Mouse (Mus musculus) kidney, postnatal 25 days (tissue): Measurements from ENCODE around the gene Cog5.

Source experiments
- DNase-seq, 2 experiments: peaks; one replicate each; pipeline ENCODE4 v3.0.0; 2021; ENCODE audit warnings: mixed read lengths in 2 of 2

Cog5 gene

DNA sequence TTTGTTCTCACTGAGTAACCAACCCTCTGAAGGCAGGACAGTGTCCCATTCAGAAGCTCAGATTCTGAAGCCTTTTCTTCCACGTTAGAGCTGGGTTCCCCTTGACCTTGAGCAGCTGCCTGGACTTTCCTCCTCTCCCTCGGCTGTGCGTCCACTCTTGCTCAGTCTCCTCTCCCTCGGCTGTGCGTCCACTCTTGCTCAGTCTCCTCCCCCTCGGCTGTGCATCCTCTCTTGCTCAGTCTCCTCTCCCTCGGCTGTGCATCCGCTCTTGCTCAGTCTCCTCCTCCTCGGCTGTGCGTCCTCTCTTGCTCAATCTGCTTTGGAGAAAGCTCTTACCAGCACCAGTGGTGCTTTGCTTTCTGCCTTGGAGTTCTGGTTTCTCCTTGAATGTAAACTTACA, 171.2 kb downstream of the Cog5 start:
- no peak for DNase-seq

DNA sequence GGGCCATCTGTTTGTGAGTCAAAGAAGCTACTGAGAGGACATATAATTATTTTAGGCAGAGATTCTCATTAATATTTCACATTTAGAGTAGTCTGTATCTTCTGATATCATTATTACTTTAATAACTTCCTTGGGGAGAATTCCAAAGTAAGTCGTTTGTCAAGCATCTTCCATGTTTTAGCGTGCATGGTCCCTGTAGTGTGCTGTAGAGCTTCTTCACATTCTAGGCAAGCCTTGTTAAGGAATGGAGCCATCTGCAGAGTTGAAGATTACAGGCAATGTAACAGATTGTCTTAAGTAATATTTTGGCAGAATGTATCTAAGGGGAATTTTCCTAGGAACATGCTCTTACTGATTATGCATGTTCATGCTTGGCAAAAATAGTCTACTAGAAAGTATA, 171.8 kb downstream of the Cog5 start:
- no peak for DNase-seq

DNA sequence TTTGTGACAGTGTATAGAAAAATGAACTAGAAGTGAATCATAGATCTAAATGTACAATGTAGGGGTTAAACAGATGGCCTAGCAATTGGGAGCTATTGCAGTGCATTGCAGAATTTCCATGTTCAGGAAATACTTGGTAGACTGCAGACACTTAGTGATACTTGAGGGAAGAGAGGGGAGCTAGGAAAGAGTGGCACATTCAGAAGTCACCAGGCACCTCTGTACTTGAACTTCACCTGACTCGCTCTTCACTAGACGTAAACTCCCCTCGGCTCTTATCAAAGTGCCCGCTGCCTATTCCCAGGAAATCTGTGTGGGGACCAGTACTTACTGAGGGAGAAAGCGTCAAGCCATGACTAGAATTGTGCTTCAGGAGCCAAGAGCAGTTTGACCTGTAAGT, 180.8 kb downstream of the Cog5 start:
- no peak for DNase-seq

DNA sequence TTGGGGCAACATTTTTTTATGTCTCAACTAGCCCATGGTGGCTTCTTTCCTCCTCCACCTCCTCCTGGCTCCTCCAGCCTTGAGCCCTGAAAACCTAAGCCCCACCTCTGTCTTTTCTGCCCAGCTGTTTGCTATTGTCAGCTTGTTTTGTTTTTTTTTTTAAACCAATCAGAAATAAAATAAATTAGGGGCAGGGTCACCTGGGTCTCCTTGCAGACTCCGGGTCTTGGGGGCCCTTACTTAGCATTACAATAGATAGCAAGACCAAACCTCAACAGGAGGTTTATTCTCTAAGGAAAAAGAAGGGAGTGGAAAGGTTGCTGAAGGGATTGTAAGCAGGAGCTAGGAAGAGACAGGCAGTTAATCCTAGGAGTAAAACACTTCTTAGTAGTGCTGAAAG, 181.5 kb downstream of the Cog5 start:
- no peak for DNase-seq

DNA sequence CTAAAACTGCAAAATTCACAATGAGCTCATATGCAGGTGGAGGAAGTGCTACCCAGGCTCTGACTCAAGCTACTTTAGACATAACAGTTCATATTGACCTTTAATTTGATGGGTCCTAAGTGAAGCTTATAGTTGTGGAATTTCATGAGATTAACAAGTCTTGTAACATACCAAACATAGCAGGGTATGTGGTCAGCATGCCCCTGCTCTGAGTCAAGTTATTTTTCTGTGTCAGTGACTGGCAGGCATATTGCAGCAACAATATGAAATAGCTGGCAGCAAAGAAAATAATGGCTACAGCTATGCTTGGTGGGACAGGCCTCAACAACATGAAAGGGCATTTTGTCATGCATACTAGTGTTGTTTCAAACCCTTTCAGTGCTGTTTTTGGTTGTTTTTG, 183.9 kb downstream of the Cog5 start:
- DNase-seq = no peak

DNA sequence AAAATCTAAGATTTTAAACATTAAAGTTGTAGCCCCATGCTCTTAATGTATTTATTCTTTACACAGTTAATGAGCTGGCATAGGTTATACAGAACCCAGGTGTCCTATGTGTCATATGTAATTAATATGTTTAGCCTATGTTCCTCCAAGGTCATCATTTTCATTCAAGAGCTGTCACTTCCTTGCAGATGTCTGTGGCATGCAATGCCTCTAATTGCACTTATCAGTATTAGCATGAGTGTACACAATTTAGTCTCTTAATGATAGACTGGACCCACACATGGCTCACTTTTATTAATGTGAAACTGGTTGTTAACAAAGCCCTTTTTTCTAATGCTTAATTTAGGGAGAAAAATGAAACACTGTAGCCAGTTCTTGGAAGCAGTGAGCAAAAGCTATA, 184.6 kb downstream of the Cog5 start:
- no peak for DNase-seq

DNA sequence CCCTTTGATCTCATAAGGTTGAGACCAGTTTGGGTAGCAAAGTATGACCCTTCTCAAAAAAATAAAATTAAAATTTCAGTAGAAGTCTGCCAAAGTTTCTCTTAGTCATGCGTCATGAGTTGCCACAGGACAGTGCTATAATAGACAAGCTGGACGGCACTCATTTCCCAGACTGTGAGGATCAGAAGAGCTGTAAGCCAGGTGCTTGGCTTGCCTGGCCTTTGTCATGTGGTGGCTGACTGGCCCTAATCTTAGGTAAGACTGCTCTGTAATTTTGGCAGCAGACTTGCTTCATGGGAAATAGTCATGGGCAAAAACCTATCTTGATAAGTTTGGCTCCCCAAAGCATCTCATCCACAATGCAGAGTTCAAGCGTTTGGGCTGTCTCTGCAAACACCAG, 191.4 kb downstream of the Cog5 start:
- no peak for DNase-seq

DNA sequence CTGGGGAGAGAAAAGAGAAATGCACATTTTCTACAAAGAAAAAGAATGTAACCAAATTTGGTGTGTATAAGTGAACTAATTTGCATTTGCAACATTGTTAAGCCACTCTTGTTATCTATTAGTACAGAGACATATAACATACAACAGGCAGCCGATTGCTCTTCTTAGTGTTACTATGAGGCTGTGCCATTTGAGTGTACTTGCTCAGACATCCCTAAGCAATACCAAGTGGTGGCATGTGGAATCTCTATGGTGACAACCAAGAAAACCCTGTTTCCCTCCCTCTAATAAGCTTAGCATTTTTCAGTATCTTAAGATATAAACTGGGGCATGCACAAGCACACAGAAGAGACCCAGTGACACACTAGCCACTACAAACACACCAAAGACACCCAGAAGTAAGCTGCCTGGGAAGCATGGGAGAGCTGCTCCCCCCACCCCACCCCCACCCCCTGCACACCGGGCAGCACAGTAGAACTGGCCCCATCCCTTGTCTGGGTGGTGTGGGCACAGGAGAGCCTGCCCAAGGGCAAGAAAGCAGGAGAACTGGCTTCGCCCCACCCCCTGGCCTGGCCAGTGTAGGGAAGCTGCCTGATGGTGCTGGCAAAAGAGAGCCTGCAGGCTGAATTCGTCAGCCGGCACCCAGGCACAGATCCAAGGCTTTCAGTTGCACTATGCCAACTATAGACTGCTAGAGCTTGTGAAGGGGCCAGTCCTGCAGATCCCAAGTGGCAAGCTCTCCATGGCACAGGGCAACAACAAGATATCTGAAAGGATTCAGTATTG, 194.2 kb downstream of the Cog5 start:
- DNase-seq = peak; percentile 30 to 68

DNA sequence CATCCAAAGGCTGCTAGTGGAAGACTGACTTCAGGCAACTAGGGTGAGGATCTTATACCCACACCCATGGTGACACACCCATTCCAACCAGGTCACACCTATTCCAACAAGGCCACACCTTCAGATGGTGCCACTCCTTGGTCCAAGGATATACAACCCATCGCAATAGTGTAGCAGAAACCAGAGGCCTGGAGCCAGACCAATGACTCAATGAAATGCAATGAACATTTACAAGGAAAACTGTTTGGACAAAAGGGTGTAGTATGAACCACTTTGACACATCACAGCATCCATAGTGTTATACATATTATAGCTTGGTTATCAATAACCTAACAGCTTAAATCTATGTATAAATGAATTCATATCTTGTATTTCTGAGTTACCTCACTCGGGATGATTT, 194.9 kb downstream of the Cog5 start:
- DNase-seq = no peak

DNA sequence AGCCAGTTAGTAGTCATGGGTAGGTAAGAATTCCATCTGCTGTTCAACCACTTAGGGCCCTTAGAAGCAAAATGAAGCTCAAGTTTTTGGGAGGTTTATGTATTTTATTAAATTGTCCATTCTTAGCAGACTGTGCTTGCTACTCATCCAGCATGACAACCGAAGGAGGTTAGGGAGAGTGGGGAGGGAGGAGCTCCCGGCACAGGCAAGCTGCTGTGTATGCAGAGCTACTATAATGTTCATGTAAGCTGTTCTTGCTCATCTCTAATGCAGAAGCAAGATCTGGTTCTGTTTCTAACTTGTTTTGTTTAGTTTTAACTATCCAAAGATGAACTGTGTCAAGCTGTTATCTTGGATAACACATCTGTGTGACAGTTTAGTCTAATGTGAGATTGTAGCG, 199.4 kb downstream of the Cog5 start:
- no peak for DNase-seq

DNA sequence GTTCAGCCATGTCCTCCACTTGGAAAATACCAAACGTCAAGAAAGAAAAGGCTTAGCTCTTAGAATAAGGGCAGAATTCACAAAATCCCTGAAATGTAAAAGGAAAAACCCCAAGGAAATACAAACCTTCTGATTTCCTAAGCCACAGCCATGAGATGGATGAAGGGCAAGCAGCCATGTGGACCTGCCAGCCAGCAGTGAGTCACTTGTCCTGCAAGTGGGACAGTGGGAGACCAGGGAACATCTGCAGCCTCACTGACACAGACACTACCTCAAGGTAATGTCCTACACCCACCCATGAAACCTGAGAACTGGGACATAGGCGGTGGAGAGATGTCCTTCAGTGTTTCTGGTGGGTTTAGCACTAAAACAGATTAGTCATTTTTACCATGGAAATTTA, 200.1 kb downstream of the Cog5 start:
- DNase-seq = no peak

DNA sequence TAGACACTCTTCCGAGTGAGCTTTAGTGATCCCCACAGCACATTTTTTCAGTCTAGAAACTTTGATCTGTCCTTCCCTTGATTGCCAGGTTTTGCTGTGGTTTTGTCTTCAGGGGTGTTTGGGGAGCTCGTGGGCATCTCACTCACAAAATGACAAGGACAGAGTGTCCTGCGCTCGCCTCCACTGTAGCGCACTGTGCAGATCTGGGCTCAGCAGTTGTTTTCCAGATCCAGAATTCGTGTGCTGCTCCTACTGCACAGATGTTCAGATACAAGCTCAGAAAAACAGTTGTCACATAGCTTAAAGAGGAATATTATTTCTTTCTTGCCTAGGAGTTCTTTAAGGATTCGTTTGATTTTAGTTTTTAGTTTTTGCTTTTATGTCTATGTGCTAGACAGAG, 203.1 kb downstream of the Cog5 start:
- DNase-seq = no peak

DNA sequence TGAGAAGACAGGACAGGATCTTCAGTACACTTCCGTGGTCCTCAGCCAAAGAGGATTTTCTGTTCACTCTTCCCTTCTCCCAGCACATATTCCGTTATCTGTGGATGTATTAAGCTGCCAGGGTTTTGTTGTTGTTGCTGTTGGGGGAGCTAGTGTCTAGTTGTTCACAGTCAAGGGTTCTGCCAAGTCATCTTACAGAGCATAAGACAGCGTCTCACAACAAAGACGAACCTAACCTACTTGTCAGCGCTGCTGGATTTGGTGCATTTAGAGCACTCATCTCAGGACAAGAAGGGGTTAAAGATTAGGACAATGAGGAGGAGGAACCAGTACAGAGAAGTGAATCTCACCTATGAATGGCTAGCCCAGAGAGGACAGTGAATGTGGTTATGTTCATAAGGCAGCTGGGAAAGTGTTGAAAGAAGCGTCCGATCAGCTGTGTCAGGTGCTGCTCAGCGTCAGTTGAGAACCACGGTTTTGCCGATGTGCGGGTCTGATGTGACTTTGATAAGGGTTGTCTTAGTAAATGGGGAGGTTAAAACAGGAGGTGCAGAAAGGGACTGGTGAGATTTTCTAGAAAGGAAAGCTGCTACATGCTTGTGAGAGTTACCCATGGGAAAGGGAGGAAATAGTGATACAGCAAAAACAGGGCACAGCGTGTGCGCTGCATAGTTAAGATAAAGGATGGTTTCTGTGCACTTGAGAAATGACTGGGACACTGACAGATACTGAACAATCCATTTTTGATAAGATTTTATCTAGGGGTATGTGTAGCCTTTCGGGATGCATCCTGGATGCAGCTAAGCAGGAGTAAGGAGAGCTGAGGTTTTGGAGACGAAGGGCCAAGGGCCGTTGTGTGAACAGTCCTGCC, 208.2 kb downstream of the Cog5 start:
- no peak for DNase-seq

DNA sequence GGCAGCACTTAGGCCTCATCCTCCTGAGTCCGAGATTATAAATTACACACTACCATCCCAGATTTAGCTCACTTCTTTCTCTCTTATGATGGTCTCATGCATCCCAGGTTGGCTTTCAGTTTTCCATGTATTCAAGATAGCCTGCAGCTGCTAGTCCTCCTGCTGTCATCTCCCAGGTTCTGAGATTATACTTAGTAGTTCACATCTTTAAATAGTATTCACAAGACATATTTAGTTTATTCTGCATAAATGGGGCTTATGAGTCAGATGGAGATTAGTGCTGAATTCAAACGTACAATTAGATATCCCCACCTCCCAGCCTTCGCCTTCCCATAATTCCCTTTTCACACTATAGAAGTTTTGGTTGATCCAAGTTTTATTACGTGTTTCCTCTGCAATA, 222.1 kb downstream of the Cog5 start:
- DNase-seq = no peak

DNA sequence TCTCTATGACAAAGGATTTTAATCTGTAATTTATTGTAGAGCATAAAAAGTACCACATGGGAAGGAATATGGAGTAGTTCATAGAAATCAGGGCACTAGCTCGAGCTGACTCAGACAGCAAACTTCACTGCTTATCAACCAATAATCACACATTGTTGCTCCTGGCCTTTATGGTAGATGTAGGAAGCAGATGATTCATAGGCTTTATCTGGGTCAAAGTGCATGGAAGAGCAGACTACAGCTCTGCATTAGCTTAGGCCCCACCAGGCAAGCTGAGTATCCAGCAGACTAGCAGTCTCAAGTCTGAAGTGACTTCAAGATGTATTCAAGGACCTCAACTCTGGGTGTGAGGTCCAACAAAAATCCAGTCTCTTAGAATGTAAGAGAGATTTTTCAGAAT, 228.1 kb downstream of the Cog5 start:
- DNase-seq = no peak

DNA sequence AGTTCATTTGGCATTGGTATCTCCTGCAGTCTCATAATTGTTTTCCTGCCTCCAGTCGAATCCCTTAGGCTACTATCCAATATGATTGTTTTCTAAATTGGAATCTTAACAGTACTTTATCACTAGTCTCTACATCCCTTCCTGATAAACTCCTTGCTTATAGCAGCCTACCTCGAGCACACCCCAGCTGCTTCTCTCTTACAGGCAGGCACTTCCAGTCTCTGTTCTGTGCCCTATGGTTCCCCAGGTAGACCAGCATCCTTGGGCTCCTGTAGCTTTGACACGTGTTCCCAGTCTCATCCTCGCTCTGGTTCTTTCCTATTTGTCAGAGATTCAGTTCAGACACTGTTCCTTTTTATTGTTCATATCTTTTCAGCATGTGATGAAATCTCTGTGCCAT, 229.7 kb downstream of the Cog5 start:
- no peak for DNase-seq

DNA sequence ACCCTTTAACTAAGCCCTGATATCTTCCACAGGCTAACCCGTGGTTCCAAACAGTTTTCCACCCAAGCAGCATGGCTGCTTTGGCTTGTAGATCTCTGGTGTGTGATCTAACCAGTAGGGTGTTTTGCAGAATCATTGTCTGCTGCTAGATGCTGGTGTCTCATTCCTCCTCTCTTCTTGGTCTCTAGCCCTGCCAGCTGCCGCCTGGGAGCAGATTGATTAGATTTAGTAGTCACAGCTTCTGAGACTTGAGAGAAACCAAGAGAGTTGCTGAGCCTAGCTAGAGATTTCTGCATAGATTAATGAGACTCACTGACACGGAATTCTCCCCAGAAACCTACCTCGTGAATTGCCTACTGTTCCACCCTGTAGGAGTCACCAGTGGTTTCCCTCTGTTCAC, 230.4 kb downstream of the Cog5 start:
- DNase-seq = no peak

DNA sequence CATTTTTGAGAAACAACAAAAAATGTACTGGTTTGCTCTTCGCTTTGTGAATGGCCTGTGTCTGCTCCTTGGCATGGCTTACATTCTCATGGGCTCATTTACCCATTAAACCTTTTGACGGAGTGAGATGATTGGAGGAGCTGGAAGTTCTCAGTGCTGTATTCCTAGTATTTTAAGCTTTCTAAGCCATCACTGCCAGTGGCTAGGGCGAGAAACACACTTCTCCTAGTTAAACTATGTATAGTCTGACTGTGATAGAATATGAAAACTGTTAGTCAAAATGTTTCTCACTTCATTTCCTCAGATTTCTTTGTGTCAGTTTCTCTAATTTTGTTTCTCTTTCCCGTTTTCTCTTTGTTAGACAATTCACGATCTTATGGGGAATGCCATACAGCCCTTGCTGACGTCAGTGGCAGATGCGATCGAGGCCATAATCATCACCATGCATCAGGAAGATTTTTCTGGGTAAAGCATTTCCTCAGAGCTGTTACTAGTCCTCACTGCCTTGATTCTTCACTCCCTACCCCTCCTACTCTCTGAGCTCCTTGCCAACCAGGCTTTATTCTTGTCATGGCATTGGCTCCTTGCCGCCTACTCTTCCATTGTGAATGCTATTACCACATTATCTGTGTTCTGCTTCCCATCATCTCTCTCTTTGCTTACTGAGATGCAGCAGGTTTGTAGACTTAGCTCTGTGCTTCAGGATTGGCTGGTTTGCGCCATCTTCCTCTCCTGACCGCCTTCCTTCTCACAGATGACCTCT, 231.4 kb downstream of the Cog5 start:
- no peak for DNase-seq

DNA sequence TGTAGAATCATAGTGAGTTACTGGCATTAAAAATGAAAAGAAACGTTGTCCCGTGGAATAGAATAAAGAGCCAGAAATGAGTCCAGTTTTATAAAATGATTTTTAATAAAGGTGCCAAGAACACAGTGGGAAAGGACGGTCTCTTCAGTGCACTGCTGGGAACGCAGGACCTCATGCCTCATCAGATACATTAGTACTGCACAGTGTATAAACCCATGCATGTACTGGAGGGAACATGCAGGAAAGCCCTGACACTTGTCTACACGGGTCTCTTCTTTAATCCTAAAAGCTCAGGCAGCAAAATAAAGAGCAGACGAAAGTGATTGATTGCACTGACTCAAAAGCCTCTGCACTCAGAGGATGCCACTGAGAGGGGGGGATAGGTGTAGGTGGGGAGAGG, 236.0 kb downstream of the Cog5 start:
- DNase-seq = no peak

DNA sequence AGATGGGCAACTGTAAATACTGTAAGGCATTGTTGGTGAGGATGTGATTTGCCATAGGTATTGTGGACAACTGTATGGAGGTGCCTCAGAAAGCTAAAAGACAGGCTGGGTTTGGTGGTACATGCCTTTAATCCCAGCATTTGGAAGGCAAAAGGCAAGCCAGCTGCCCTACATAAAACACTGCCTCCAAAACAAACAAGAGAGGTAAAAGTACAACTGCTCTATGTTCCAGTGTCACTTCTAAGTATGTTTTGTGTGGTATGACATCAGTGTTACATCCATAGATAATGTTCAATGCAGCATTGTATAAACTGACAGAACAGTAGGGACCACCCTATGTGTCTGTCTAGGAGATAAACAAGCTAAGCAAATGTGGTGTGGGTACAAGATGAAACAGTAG, 237.4 kb downstream of the Cog5 start:
- no peak for DNase-seq

DNA sequence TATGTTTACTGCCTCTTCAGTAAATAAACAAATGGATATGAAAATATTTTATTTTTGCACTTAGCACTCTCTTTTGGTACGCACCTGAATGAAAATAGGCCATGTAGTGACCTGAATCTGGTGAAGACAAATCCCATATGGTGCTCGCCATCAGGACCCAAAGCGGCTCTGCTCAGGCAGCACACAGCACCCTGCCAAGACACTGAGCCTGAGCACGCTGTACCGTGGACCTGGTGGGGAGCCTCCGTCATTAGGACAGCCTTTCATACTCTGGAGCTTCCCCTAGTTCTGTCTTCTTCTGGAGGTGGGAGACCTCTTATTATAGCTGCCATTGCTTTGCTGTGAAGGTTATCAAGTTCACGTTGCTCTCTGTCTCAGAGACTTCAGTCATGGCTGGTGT, 238.1 kb downstream of the Cog5 start:
- DNase-seq = no peak

DNA sequence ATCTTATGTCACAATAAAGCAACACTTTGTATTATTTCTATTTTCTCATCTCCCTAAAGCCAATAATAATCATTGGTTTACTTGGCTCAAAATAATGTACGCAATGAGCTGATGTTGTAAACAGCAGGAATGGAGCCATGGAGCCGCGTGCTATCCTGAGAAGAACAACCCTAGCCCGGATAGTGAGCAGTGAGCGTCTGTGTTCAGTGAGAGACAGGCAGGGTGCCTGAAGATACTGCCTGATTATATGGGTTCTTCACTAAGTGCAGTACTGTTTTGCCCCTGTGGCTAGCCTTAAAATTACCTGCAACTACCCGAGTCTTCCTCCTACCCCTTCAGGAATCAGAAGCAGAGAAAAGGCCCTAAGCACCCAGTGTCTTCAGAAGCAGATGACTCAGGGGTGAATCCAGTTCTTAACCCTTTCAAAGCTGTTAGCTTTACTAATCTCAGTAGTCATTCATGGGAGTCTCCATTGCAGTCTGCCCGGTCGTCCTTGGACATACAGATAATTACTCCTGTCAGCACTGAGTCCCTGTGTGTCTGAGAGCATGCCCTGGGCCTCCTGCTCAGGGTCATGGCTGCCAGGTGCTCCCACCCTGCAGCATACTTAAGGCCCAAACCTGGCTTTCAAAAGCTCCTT, 240.5 kb downstream of the Cog5 start:
- DNase-seq = no peak

DNA sequence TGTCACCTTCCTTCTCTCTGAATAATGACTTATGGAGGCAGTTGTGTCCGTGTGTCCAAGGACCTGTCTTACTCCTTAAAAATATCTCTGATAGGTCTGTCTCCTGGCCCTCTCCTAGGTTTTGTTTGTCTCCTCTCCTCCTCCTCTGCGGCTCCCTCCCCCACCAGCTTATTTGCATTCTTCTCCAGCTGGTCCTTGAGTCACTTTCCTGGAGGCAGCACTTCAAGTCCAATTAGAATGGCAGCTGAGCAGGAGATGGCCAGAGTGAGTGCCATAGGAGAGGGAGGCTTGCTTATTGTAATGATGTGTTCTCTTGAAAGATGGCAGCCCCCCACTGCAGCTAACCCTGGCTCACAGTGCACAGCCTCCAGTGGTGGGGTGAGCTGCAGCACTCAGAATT, 241.2 kb downstream of the Cog5 start:
- DNase-seq = no peak
